Mouse (Mus musculus) stomach, embryonic 16.5 days (tissue): Measurements from ENCODE around the gene Ttc38. TPM values are rescaled to one million over a fixed set of nuclear protein-coding genes. Genes with fewer than 3 reads are reported as not detected.

Experiments used
- ATAC-seq: fragments of 200-750 bp; cut with Nextera tagmentation; 2 replicates; pipeline ENCODE4 v1.8.0; 2017; ENCODE audit warnings: moderate number of reproducible peaks, moderate TSS enrichment; ENCODE audit not compliant: insufficient read depth, low FRiP score
- H3K27ac ChIP-seq: fragments of 300-500 bp; sonication (generic); 2 replicates; pipeline ENCODE4 v1.5.1; 2014; ENCODE audit warnings: low read length
- H3K27me3 ChIP-seq: fragments of 300-500 bp; sonication (generic); 2 replicates; pipeline ENCODE4 v1.6.1; 2014; ENCODE audit warnings: low read length, control low read depth, mixed read lengths; ENCODE audit not compliant: control insufficient read depth, insufficient read depth
- H3K36me3 ChIP-seq: fragments of 300-500 bp; sonication (generic); 2 replicates; pipeline ENCODE4 v1.6.1; 2014; ENCODE audit warnings: low read length; ENCODE audit not compliant: control insufficient read depth, insufficient read depth
- H3K4me1 ChIP-seq: fragments of 300-500 bp; sonication (generic); 2 replicates; pipeline ENCODE4 v1.6.1; 2014; ENCODE audit warnings: low read length, control low read depth, mixed read lengths; ENCODE audit not compliant: control insufficient read depth, insufficient read depth
- H3K4me2 ChIP-seq: fragments of 300-500 bp; sonication (generic); 2 replicates; pipeline ENCODE4 v1.6.1; 2014; ENCODE audit warnings: low read depth, low read length, mixed read lengths
- H3K4me3 ChIP-seq: fragments of 300-500 bp; sonication (generic); replicated peaks from 2 replicates; pipeline ENCODE4 v1.5.1; 2014; ENCODE audit warnings: mild to moderate bottlenecking, low read length
- H3K9ac ChIP-seq: fragments of 300-500 bp; sonication (generic); 2 replicates; pipeline ENCODE4 v1.6.1; 2014; ENCODE audit warnings: low read length
- H3K9me3 ChIP-seq: fragments of 300-500 bp; sonication (generic); replicated peaks from 2 replicates; pipeline ENCODE4 v1.6.1; 2016; ENCODE audit warnings: low read length, control low read depth; ENCODE audit not compliant: control insufficient read depth
- whole genome bisulfite sequencing: fragments of 180-500 bp; shearing (Covaris S2); extraction: QIAGEN DNeasy Blood & Tissue Kit; methylation state at CpG from one replicate; pipeline ENCODE4 v1.1.7; 2014; 5-methylcytosine and 5-hydroxymethylcytosine counted together
- polyA plus RNA-seq: library from polyadenylated mRNA; unstranded; fragments of >200 nt; fragmentation: Nextera tagmentation; extraction: Ambion mirVana; gene quantifications from 2 replicates; pipeline ENCODE4 v1.2.1, GENCODE M21; 2015

Ttc38 gene
- polyA plus RNA-seq, 1 experiment from 2014 or later: 9.9 TPM

GRCm38 (mm10) chr15:85795516-85795915 lies 36.6 kb upstream of the Ttc38 start:
- Histone ChIP-seq H3K27ac (no peak overlapping the region), H3K4me3 (no peak overlapping the region), H3K36me3 (no peaks in the 10 kb centered on the region), H3K4me1 (no peaks in the 10 kb centered on the region), H3K9me3 (no peaks in the 10 kb centered on the region), H3K27me3 (no peaks in the 10 kb centered on the region), H3K4me2 (no peak overlapping the region), H3K9ac (no peak overlapping the region)
- WGBS: 69% methylated on average over 6 of the region's 6 CpGs
- no peak for ATAC-seq

GRCm38 (mm10) chr15:85798676-85799075 lies 33.4 kb upstream of the Ttc38 start:
- no peak overlapping the region for H3K4me3 ChIP-seq
- WGBS: 88% methylated on average over 8 of the region's 8 CpGs
- no peak overlapping the region for H3K9ac ChIP-seq
- no peak overlapping the region for H3K27ac ChIP-seq
- H3K4me1 ChIP-seq: no peaks in the 10 kb centered on the region
- no peak overlapping the region for H3K4me2 ChIP-seq
- no peaks in the 10 kb centered on the region; the same call in 1 of the 2 replicates for H3K36me3 ChIP-seq
- no peaks in the 10 kb centered on the region for H3K9me3 ChIP-seq
- no peaks in the 10 kb centered on the region for H3K27me3 ChIP-seq
- ATAC-seq: no peak

GRCm38 (mm10) chr15:85802931-85803330 lies 29.2 kb upstream of the Ttc38 start:
- H3K9ac ChIP-seq: no peak overlapping the region
- H3K4me2 ChIP-seq: no peak overlapping the region
- no peaks in the 10 kb centered on the region for H3K9me3 ChIP-seq
- H3K4me1 ChIP-seq: no peaks in the 10 kb centered on the region
- no peak for ATAC-seq
- no peak overlapping the region for H3K27ac ChIP-seq
- H3K4me3 ChIP-seq: no peak overlapping the region
- no peaks in the 10 kb centered on the region for H3K27me3 ChIP-seq
- WGBS: 72% methylated on average over 2 of the region's 2 CpGs
- no peaks in the 10 kb centered on the region; the same call in 1 of the 2 replicates for H3K36me3 ChIP-seq

GRCm38 (mm10) chr15:85806886-85807285 lies 25.2 kb upstream of the Ttc38 start:
- no peaks in the 10 kb centered on the region for H3K36me3 ChIP-seq
- ATAC-seq: no peak
- WGBS: 73% methylated on average over 4 of the region's 4 CpGs

GRCm38 (mm10) chr15:85807404-85807803 lies 24.7 kb upstream of the Ttc38 start:
- Histone ChIP-seq H3K4me3 (no peak overlapping the region), H3K27ac (no peak overlapping the region), H3K36me3 (no peaks in the 10 kb centered on the region), H3K4me1 (peaks cover 13% of the 10 kb centered on the region), H3K27me3 (no peaks in the 10 kb centered on the region), H3K9ac (no peak overlapping the region), H3K9me3 (no peaks in the 10 kb centered on the region), H3K4me2 (no peak overlapping the region)
- 85% methylated on average over 4 of the region's 4 CpGs for WGBS
- no peak for ATAC-seq

More at GRCm38 (mm10) chr15:85806886-85807285, 25.2 kb upstream of the Ttc38 start:
- no peaks in the 10 kb centered on the region for H3K9me3 ChIP-seq
- no peak overlapping the region for H3K27ac ChIP-seq
- H3K4me1 ChIP-seq: peaks cover 8% of the 10 kb centered on the region
- H3K4me2 ChIP-seq: no peak overlapping the region
- no peak overlapping the region for H3K4me3 ChIP-seq
- H3K9ac ChIP-seq: no peak overlapping the region
- no peaks in the 10 kb centered on the region for H3K27me3 ChIP-seq

GRCm38 (mm10) chr15:85808031-85808430 lies 24.1 kb upstream of the Ttc38 start:
- Histone ChIP-seq H3K4me3 (no peak overlapping the region), H3K27ac (no peak overlapping the region), H3K9me3 (no peaks in the 10 kb centered on the region), H3K4me2 (no peak overlapping the region), H3K4me1 (peaks cover 13% of the 10 kb centered on the region), H3K9ac (no peak overlapping the region), H3K27me3 (no peaks in the 10 kb centered on the region), H3K36me3 (no peaks in the 10 kb centered on the region)
- 83% methylated on average over 6 of the region's 6 CpGs for WGBS
- ATAC-seq: no peak

DNA sequence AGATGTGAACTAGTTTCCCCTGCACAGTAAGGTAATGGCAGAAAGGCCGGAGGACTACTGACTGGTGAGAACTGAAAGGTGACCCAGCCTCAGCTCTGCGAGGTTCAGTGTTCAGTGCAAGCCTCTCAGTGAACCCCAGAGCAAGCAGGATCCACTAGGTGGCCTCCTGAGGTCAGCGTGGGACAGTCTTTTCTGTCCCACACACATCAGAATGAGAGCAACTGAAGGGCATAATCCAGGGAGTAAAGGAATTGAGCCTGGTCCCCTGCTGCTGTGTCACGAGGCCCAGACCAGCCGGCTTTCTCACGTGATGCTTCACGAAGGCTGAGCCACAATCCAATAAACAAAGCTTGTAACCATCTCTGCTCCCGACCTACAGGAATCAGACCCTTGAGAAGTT lies 23.7 kb upstream of the Ttc38 start:
- Histone ChIP-seq H3K4me3 (no peak overlapping the region), H3K36me3 (no peaks in the 10 kb centered on the region), H3K9me3 (no peaks in the 10 kb centered on the region), H3K4me2 (no peak overlapping the region), H3K27me3 (no peaks in the 10 kb centered on the region), H3K4me1 (peaks cover 13% of the 10 kb centered on the region), H3K27ac (no peak overlapping the region), H3K9ac (no peak overlapping the region)
- no peak for ATAC-seq
- WGBS: 61% methylated on average over 8 of the region's 8 CpGs

DNA sequence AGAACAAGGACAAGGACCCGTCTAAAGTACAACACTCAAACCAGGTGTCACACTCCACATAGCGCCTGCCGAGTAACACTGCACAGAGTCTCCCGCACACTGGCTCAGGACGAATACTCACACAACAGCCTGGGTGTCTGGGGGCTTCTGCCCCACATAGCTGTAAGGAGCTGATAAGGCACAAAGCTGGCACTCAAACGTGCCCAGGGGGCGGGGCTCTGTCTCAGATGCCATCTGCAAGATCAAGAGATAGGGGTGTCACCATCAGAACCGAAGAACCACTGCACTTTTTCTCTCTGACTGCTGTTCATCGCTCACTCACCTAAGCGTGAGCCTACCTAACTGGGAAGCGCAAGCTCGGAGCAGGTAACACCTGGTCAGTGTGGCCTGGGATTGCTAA lies 23.0 kb upstream of the Ttc38 start:
- H3K36me3 ChIP-seq: no peaks in the 10 kb centered on the region
- H3K9me3 ChIP-seq: no peaks in the 10 kb centered on the region
- no peak overlapping the region for H3K4me3 ChIP-seq
- no peaks in the 10 kb centered on the region for H3K27me3 ChIP-seq
- H3K27ac ChIP-seq: no peak overlapping the region
- peaks cover 13% of the 10 kb centered on the region for H3K4me1 ChIP-seq
- ATAC-seq: no peak
- WGBS: 84% methylated on average over 12 of the region's 12 CpGs
- H3K9ac ChIP-seq: no peak overlapping the region
- H3K4me2 ChIP-seq: no peak overlapping the region

DNA sequence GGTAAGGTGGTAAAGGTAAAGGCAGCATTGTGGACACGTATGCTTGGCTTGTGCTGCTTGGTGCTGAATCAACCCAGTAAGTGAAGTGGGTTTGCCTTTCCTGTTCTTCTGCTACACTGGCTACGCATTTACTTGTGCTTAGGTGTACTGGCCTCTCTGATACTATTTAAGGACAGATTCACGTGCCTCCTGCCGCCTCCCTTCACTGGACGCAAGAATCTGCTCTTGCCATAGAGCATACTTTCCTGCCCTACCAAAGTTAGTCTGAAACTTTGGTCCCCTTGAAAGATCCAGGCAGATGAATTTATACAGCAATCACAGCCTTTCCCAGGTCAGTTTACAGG lies 21.7 kb upstream of the Ttc38 start:
- H3K4me3 ChIP-seq: peak overlapping the region; percentile 77
- H3K27ac ChIP-seq: peak overlapping the region; percentile 84; the same call in 1 of the 2 replicates
- H3K27me3 ChIP-seq: no peaks in the 10 kb centered on the region
- peak overlapping the region; percentile 90 for H3K9ac ChIP-seq
- peak overlapping the region; percentile 82 for H3K4me2 ChIP-seq
- 75% methylated on average over 5 of the region's 5 CpGs for WGBS
- no peaks in the 10 kb centered on the region for H3K36me3 ChIP-seq
- ATAC-seq: no peak
- H3K9me3 ChIP-seq: no peaks in the 10 kb centered on the region
- peaks cover 13% of the 10 kb centered on the region for H3K4me1 ChIP-seq
